Mouse (Mus musculus) ES-E14 (cell line): ENCODE results near the gene Snrnp70. TPM values are rescaled to one million over a fixed set of nuclear protein-coding genes. Genes with fewer than 3 reads are reported as not detected.

Experiments
- DNase-seq: peaks from one replicate; pipeline ENCODE4 v3.0.0-alpha.2; 2013; ENCODE audit warnings: low read depth, low spot score
- H3K27ac ChIP-seq: 2 replicates; pipeline ENCODE4 v1.5.1; 2012; ENCODE audit warnings: low read depth, mild to moderate bottlenecking, low read length, moderate library complexity, mixed read lengths; ENCODE audit not compliant: poor library complexity, insufficient read depth, severe bottlenecking
- H3K36me3 ChIP-seq: 2 replicates; pipeline ENCODE4 v1.6.1; 2012; ENCODE audit warnings: mild to moderate bottlenecking, low read length, moderate library complexity, mixed read lengths; ENCODE audit not compliant: control insufficient read depth, poor library complexity, insufficient read depth, severe bottlenecking
- H3K4me1 ChIP-seq, 2 experiments: fragments of 150-350 bp in 1 of 2; sonication (generic) in 1 of 2; 2 replicates each; pipeline ENCODE4 v1.6.1; 2012; ENCODE audit warnings: low read length in 2 of 2, mild to moderate bottlenecking in 1 of 2, mixed read lengths in 1 of 2; ENCODE audit not compliant: control insufficient read depth in 2 of 2, insufficient read depth in 2 of 2, poor library complexity in 1 of 2
- H3K4me3 ChIP-seq, 2 experiments: fragments of 150-350 bp in 1 of 2; sonication (generic) in 1 of 2; 2 replicates each; pipeline ENCODE4 v1.5.1; 2012; ENCODE audit warnings: low read length in 2 of 2, low read depth in 1 of 2, mild to moderate bottlenecking in 1 of 2, mixed read lengths in 1 of 2; ENCODE audit not compliant: insufficient read depth in 1 of 2, poor library complexity in 1 of 2, severe bottlenecking in 1 of 2
- H3K9ac ChIP-seq: 2 replicates; pipeline ENCODE4 v1.6.1; 2012; ENCODE audit warnings: low read depth, mild to moderate bottlenecking, low read length, mixed read lengths; ENCODE audit not compliant: poor library complexity, insufficient read depth, severe bottlenecking
- H3K9me3 ChIP-seq: fragments of 150-350 bp; sonication (generic); 2 replicates; pipeline ENCODE4 v1.6.1; 2012; ENCODE audit warnings: low read depth, mild to moderate bottlenecking, low read length; ENCODE audit not compliant: control insufficient read depth, insufficient read depth
- CHD2 ChIP-seq: IDR thresholded peaks from 2 replicates; pipeline ENCODE4 v1.6.1; 2014; ENCODE audit warnings: mild to moderate bottlenecking, low read depth, low read length, inconsistent platforms
- HCFC1 ChIP-seq: IDR thresholded peaks from 2 replicates; pipeline ENCODE4 v1.6.1; 2012; ENCODE audit warnings: low read length, inconsistent platforms, borderline replicate concordance; ENCODE audit not compliant: insufficient read depth
- MAFK ChIP-seq: IDR thresholded peaks from 2 replicates; pipeline ENCODE4 v1.6.1; 2014; ENCODE audit warnings: mild to moderate bottlenecking, low read depth, low read length, inconsistent platforms; ENCODE audit not compliant: insufficient read depth
- ZC3H11A ChIP-seq: IDR thresholded peaks from 2 replicates; pipeline ENCODE4 v1.6.1; 2012; ENCODE audit warnings: low read depth, mild to moderate bottlenecking, inconsistent platforms, low read length, borderline replicate concordance
- ZNF384 ChIP-seq: IDR thresholded peaks from 2 replicates; pipeline ENCODE4 v1.6.1; 2012; ENCODE audit warnings: low read depth, low read length, inconsistent platforms
- in situ Hi-C, 2 experiments: fragments of 600-800 bp; cut with MboI; formaldehyde crosslinking; loops; one replicate each; pipeline ENCODE4 v1.15.1; 2025; ENCODE audit warnings: low sequenced_read_pairs in 2 of 2, inconsistent platforms in 1 of 2; ENCODE audit not compliant: unreplicated experiment in 2 of 2
- total RNA-seq: library from RNA; depleted of rRNA; stranded (reverse); fragments of 300-350 nt; gene quantifications from 2 replicates; pipeline ENCODE4 v1.2.3, GENCODE M21; 2012; rRNA removed

Snrnp70 gene
- 303 and 310 TPM in 2 replicates for total RNA-seq

DNA sequence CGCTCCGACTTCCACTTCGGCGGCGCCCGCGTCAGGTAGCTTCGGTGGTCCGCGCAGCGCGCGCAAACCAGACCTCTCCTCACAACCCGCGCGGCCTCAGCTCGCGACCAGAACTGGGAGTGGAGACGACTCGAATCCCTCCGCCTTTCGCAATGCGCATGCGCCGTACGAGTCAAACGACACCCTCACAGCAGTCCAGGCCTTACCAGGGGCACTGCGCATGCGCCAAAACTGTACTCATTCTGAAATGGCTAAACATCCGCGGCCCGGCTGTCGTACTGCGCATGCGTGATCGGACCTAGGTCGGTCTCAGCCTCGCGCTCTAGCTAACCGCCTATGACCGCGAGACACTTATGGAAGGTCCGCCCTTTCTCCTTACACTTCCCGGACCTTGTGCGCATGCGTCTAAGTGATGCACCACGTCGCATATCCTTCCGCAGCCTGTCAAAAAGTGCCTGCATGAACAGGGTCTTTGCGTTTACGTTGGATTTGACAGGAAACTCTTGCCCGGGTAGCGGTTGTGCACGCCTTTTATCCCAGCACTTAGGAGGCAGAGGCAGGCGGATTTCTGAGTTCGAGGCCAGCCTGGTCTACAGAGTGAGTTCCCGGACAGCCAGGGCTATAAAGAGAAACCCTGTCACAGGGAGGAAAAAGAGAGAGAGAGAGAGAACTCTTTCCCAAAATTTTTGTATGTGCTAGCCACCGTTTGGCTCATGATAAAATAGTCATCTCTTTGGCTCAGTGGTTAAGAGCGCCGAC lies at the start of gene Snrnp70:
TSS of gene Snrnp70 (minus strand) at position 165 of the 759 bp plus-strand sequence.
- in situ Hi-C loops = no loop called here
- Histone ChIP-seq H3K36me3 (peaks cover 18% of the 10 kb centered on the region), H3K4me1 (peaks cover 3 to 9% of the 10 kb centered on the region in 2 experiments; a peak in 1 of 4 replicates), H3K27ac (peak within 1 kb of the TSS; percentile 99), H3K4me3 (peak within 1 kb of the TSS; percentile 73 to 96), H3K9ac (peak within 1 kb of the TSS; percentile 99), H3K9me3 (no peaks in the 10 kb centered on the region)
- DNase-seq = peak; percentile 100
- TF ChIP-seq HCFC1 (0 out of 2 replicates have a peak, but pooled peaks have one; percentile 16), ZNF384 (no peak), CHD2 (peak; percentile 90)

GRCm38 (mm10) chr7:45443526-45444420 lies 48.2 kb upstream of the Snrnp70 start:
- no peak overlapping the region for H3K4me3 ChIP-seq
- no peak for DNase-seq
- no peak overlapping the region for H3K27ac ChIP-seq
- in situ Hi-C loops = no loop called here
- peaks cover 6% of the 10 kb centered on the region; the same call in 1 of the 2 replicates for H3K36me3 ChIP-seq
- no peak for TF ChIP-seq CHD2
- no peak for TF ChIP-seq HCFC1
- no peak for TF ChIP-seq ZC3H11A
- TF ChIP-seq MAFK = no peak
- TF ChIP-seq ZNF384 = no peak
- H3K9ac ChIP-seq = peak overlapping the region; percentile 4; the same call in 1 of the 2 replicates
- H3K4me1 ChIP-seq = peaks cover 5 to 15% of the 10 kb centered on the region in 2 experiments; a peak in 3 of 4 replicates
- H3K9me3 ChIP-seq = no peaks in the 10 kb centered on the region

- no peak for DNase-seq
- Histone ChIP-seq H3K27ac (no peak within 1 kb of the TSS), H3K9me3 (no peaks in the 10 kb centered on the region), H3K4me3 (peak within 1 kb of the TSS; percentile 34 to 36; a peak in 3 of 4 replicates), H3K9ac (peak within 1 kb of the TSS; percentile 61), H3K4me1 (peaks cover 7 to 13% of the 10 kb centered on the region in 2 experiments), H3K36me3 (peaks cover 2% of the 10 kb centered on the region; the same call in 1 of the 2 replicates)
- TF ChIP-seq ZNF384 (no peak), ZC3H11A (no peak), MAFK (no peak), HCFC1 (no peak), CHD2 (no peak)
- in situ Hi-C loops = no loop called here
These were observed 42.2 kb upstream of the Snrnp70 start, which contains the start of gene Ruvbl2 for GRCm38 (mm10) chr7:45437521-45438276. Gene Ruvbl2, minus strand, starts transcription at chr7:45438096.

GRCm38 (mm10) chr7:45437046-45437445 lies 41.5 kb upstream of the Snrnp70 start:
- H3K27ac ChIP-seq = no peak overlapping the region
- H3K9me3 ChIP-seq = no peaks in the 10 kb centered on the region
- peaks cover 7% of the 10 kb centered on the region; the same call in 1 of the 2 replicates for H3K36me3 ChIP-seq
- in situ Hi-C loops = no loop called here
- no peak overlapping the region for H3K4me3 ChIP-seq
- DNase-seq = no peak
- H3K4me1 ChIP-seq = peaks cover 7 to 13% of the 10 kb centered on the region in 2 experiments
- no peak overlapping the region for H3K9ac ChIP-seq
- no peak for TF ChIP-seq MAFK
- TF ChIP-seq HCFC1 = no peak
- no peak for TF ChIP-seq ZNF384
- no peak for TF ChIP-seq ZC3H11A
- TF ChIP-seq CHD2 = no peak
